ENCODE assay signal across 21 mouse cellular contexts in genomic region chr15:82022535-82023088, GRCm38 (mm10). TPM values are rescaled to one million over a fixed set of nuclear protein-coding genes. Genes with fewer than 3 reads are reported as not detected.
DNase-seq lines count a peak whose midpoint lies in the region; ATAC-seq and TF ChIP-seq lines count a peak whose summit lies in the region.
"Had no signal": no experiment of that assay in that cellular context is flagged by ENCODE, and none has a peak within 500 bp of the region (broad histone marks: within the 10 kb centered on the region; RNA-seq: fewer than 3 reads in every experiment).

No protein-coding gene starts in this region.

- no peak for TF ChIP-seq CTCF in testis, adult 2 months (IDR thresholded peaks at IDR 0.05; ENCODE audit: control insufficient read depth, insufficient read depth, insufficient replicate concordance, low read depth, low read length)

- H3K36me3 ChIP-seq in heart, embryonic 15.5 days: peaks cover 56% of the 10 kb centered on the region
- no peaks in the 10 kb centered on the region; the same call in 1 of the 2 replicates for H3K36me3 ChIP-seq in testis, adult 2 months (ENCODE audit: control insufficient read depth, insufficient read depth, low read length)

- no peak for ATAC-seq in heart, embryonic 15.5 days (replicated peaks; ENCODE audit: insufficient number of reproducible peaks, insufficient read depth, low FRiP score, low read depth)
- ATAC-seq: CD4-positive, CD25-positive, alpha-beta regulatory T cell, adult 4 months; Patski had no signal

- no peaks in the 10 kb centered on the region for H3K9me3 ChIP-seq in heart, embryonic 15.5 days (replicated peaks)
- H3K9me3 ChIP-seq: forebrain, embryonic 10.5 days; stomach, embryonic 15.5 days had no signal

- intact Hi-C loops in heart, postnatal 25 days (cut with DNase I): no loop called here

- H3K4me3 ChIP-seq in heart, embryonic 15.5 days: no peak overlapping the region
- H3K4me3 ChIP-seq in testis, adult 2 months (ENCODE audit: control insufficient read depth, low read depth, low read length): no peak overlapping the region
- H3K4me3 ChIP-seq: forebrain, embryonic 10.5 days; stomach, embryonic 15.5 days had no signal

- H3K9ac ChIP-seq in heart, embryonic 15.5 days: no peak overlapping the region
- H3K9ac ChIP-seq: stomach, embryonic 15.5 days had no signal

- TF ChIP-seq POLR2A in testis, adult 2 months (IDR thresholded peaks at IDR 0.05; ENCODE audit: control insufficient read depth, low read depth, low read length): no peak

- no peak overlapping the region for H3K4me2 ChIP-seq in heart, embryonic 15.5 days
- H3K4me2 ChIP-seq: stomach, embryonic 15.5 days had no signal

- no peaks in the 10 kb centered on the region for H3K27me3 ChIP-seq in heart, embryonic 15.5 days
- H3K27me3 ChIP-seq in testis, adult 2 months (ENCODE audit: control insufficient read depth, insufficient read depth, low read length): no peaks in the 10 kb centered on the region
- H3K27me3 ChIP-seq: Patski; stomach, embryonic 15.5 days had no signal

- 0 out of 2 replicates have a peak overlapping the region, but pooled peaks have one; percentile 10 for H3K27ac ChIP-seq in heart, embryonic 15.5 days
- H3K27ac ChIP-seq in testis, adult 2 months (ENCODE audit: control insufficient read depth, insufficient read depth, low read depth, low read length): peak overlapping the region; percentile 18
- H3K27ac ChIP-seq: forebrain, embryonic 10.5 days; stomach, embryonic 15.5 days had no signal

- H3K4me1 ChIP-seq in heart, embryonic 15.5 days (replicated peaks): peaks cover 5% of the 10 kb centered on the region; the same call in 1 of the 2 replicates
- peaks cover 3% of the 10 kb centered on the region for H3K4me1 ChIP-seq in testis, adult 2 months (ENCODE audit: control insufficient read depth, insufficient read depth, low read length)
- H3K4me1 ChIP-seq: stomach, embryonic 15.5 days had no signal

- 57% methylated on average over 13 of the region's 13 CpGs for WGBS in heart, embryonic 15.5 days

- DNase-seq in heart, postnatal 25 days (ENCODE audit: low spot score): no peak
- no peak for DNase-seq in testis, postnatal 14 days (ENCODE audit: low spot score)
- DNase-seq in adrenal gland, adult 8-10 months: peak; percentile 64
- DNase-seq in thymus, postnatal 4 days: peak; percentile 38
- no peak for DNase-seq in frontal cortex, postnatal 14 days (ENCODE audit: low spot score in 2 of 2)
- DNase-seq: cerebellum, adult 2 months; kidney, postnatal 25 days; layer of hippocampus, postnatal 36 days; right cerebral cortex, postnatal 4 days had no signal

RNA-seq across cellular contexts. Expression of gene Desi1, which starts 11.1 kb away (rescaled TPM):
- polyA plus RNA-seq in heart, embryonic 15.5 days (2015; fragmentation: Nextera tagmentation; extraction: Ambion mirVana): 16.8 and 26.9 TPM in 2 replicates
- total RNA-seq in heart, postnatal 25 days (2021): 10 to 100 TPM; 24.4 to 25.9 TPM
- polyA plus RNA-seq in testis, adult 2 months (2012; rRNA removed): 646 and 682 TPM in 2 replicates
- total RNA-seq in adrenal gland, adult 8-10 months (2022): 100 to 1,000 TPM in 2 of 4 experiments, 10 to 100 TPM in 2; 50.8 to 137 (median 93.4) TPM

RNA-seq across cellular contexts. Expression of gene Snu13, which starts 24.8 kb away (rescaled TPM):
- polyA plus RNA-seq in heart, embryonic 15.5 days (2015; fragmentation: Nextera tagmentation; extraction: Ambion mirVana): 130 and 171 TPM in 2 replicates
- 10 to 100 TPM; 48.2 to 52.5 TPM for total RNA-seq in heart, postnatal 25 days (2021)
- 68.8 and 72.0 TPM in 2 replicates for polyA plus RNA-seq in testis, adult 2 months (2012; rRNA removed)
- 10 to 100 TPM; 77.0 to 94.9 (median 88.2) TPM for total RNA-seq in adrenal gland, adult 8-10 months (2022)

RNA-seq across cellular contexts. Expression of gene Xrcc6, which starts 35.0 kb away (rescaled TPM):
- polyA plus RNA-seq in heart, embryonic 15.5 days (2015; fragmentation: Nextera tagmentation; extraction: Ambion mirVana): 58.2 and 85.4 TPM in 2 replicates
- 10 to 100 TPM; 21.4 to 23.5 TPM for total RNA-seq in heart, postnatal 25 days (2021)
- polyA plus RNA-seq in testis, adult 2 months (2012; rRNA removed): 16.7 and 20.4 TPM in 2 replicates
- total RNA-seq in adrenal gland, adult 8-10 months (2022): 10 to 100 TPM; 64.2 to 93.2 (median 75.4) TPM

RNA-seq across cellular contexts. Expression of gene 4930407I10Rik, which starts 36.3 kb away (rescaled TPM):
- polyA plus RNA-seq in heart, embryonic 15.5 days (2015; fragmentation: Nextera tagmentation; extraction: Ambion mirVana): not detected in 2 replicates
- total RNA-seq in heart, postnatal 25 days (2021): not detected
- 86.7 and 90.3 TPM in 2 replicates for polyA plus RNA-seq in testis, adult 2 months (2012; rRNA removed)
- not detected for total RNA-seq in adrenal gland, adult 8-10 months (2022)
- total RNA-seq: layer of hippocampus, postnatal 36 days; megakaryocyte, adult 5-6 weeks; neutrophil, adult 5-6 weeks had no signal
- polyA plus RNA-seq: CD4-positive, CD25-positive, alpha-beta regulatory T cell, adult 4 months; cerebellum, adult 2 months; embryonic facial prominence, embryonic 11.5 days; forebrain, embryonic 10.5 days; heart, embryonic 16.5 days; limb, embryonic 11.5 days; liver, embryonic 16.5 days; Patski; stomach, embryonic 15.5 days had no signal

RNA-seq across cellular contexts. Expression of gene 1700029P11Rik, which starts 42.3 kb away (rescaled TPM):
- polyA plus RNA-seq in heart, embryonic 15.5 days (2015; fragmentation: Nextera tagmentation; extraction: Ambion mirVana): not detected in 2 replicates
- not detected for total RNA-seq in heart, postnatal 25 days (2021)
- 153 and 159 TPM in 2 replicates for polyA plus RNA-seq in testis, adult 2 months (2012; rRNA removed)
- total RNA-seq in adrenal gland, adult 8-10 months (2022): not detected
- total RNA-seq: layer of hippocampus, postnatal 36 days; megakaryocyte, adult 5-6 weeks; neutrophil, adult 5-6 weeks had no signal
- polyA plus RNA-seq: CD4-positive, CD25-positive, alpha-beta regulatory T cell, adult 4 months; cerebellum, adult 2 months; embryonic facial prominence, embryonic 11.5 days; forebrain, embryonic 10.5 days; heart, embryonic 16.5 days; limb, embryonic 11.5 days; liver, embryonic 16.5 days; Patski; stomach, embryonic 15.5 days had no signal

Comparison
In these comparisons a context has a peak if more than half of its experiments do, and no peak if none do; other contexts are left out.
1. DNase-seq: peak in adrenal gland, adult 8-10 months (single experiment) and thymus, postnatal 4 days (single experiment); none in heart, postnatal 25 days (single experiment), testis, postnatal 14 days (single experiment) and frontal cortex, postnatal 14 days (0 of 2).